Mouse (Mus musculus): ENCODE results near the gene Urad. TPM values are rescaled to one million over a fixed set of nuclear protein-coding genes. Genes with fewer than 3 reads are reported as not detected.

Gene Urad
- polyA plus RNA-seq, 1 experiment from 2014 or later = not detected

DNA sequence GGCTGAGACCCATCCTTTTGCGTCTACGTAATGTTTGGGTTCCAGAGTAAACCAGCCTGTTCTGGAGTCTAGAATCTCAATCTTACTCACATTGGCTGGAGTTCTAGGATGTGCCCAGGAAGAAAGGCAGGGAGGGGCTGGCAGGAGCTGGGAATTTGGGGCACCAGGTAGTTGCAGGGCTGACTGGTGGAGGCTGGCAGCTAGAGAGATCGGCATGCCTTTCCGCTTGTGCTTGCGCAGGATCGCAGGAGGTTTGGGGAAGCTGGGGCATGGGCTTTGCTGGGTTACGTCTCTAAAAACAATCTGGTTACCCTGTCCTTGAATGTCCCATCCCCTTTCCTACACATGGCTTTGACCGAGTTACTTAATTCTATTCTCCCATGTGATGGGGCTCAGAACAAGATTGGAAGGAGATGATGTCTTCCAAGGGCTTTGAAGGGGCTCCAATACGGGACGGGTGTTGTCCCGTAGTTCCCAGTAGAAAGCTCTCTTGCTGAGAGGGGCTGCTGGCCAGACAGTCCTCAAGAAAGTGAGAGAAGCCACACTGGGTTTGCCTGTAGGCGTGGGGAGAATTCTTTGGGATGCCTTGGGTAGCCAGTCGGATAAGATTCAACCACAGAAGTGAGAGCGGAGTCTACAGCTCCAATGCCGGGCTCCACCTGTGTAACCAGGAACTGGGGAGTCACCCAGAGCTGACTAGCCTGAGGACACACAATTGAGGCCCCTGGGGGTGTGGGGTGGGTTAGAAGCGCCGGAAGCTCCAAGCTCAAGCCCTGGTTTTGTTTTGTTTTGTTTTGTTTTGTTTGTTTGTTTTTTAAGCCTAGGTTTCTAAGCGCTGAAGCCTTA lies 45.3 kb downstream of the Urad start:
- Histone ChIP-seq H3K4me2 (ENCODE audit: low read length) (no peak overlapping the region), H3K27ac (ENCODE audit: low read length) (no peak overlapping the region), H3K27me3 (ENCODE audit: control insufficient read depth, insufficient read depth, low read depth, low read length) (peaks cover 77% of the 10 kb centered on the region), H3K36me3 (ENCODE audit: control insufficient read depth, insufficient read depth, low read length) (no peaks in the 10 kb centered on the region), H3K9me3 (replicated peaks; ENCODE audit: control insufficient read depth, low read length, poor library complexity, severe bottlenecking) (no peaks in the 10 kb centered on the region), H3K9ac (ENCODE audit: low read depth, low read length) (no peak overlapping the region), H3K4me3 (ENCODE audit: low read depth, low read length) (no peak overlapping the region), H3K4me1 (ENCODE audit: control insufficient read depth, insufficient read depth, low read length) (no peaks in the 10 kb centered on the region)
- ATAC-seq = no peak
- WGBS = 3% methylated on average over 18 of the region's 18 CpGs

DNA sequence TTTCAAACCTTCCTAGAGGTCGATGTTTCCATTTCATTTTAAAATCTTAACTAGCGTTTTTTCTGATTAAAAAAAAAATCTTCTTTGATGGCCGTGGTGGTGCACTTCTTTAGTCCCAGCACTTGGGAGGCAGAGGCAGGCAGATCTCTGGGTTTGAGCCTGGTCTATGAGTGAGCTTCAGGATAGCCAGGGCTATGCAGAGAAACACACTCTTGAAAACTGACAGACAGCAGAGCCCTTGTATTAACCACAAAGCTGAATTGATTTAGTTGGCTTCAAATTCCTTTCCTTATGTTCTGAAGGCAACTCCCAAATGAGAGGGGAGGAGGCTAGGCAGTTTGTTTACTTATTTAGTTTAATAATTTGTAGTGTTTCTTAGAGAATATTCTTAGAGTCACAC lies 46.5 kb downstream of the Urad start:
- ATAC-seq = no peak
- Histone ChIP-seq H3K36me3 (ENCODE audit: control insufficient read depth, insufficient read depth, low read length) (no peaks in the 10 kb centered on the region), H3K4me1 (ENCODE audit: control insufficient read depth, insufficient read depth, low read length) (no peaks in the 10 kb centered on the region), H3K27ac (ENCODE audit: low read length) (no peak overlapping the region), H3K27me3 (ENCODE audit: control insufficient read depth, insufficient read depth, low read depth, low read length) (peaks cover 81% of the 10 kb centered on the region), H3K9ac (ENCODE audit: low read depth, low read length) (no peak overlapping the region), H3K4me2 (ENCODE audit: low read length) (no peak overlapping the region), H3K4me3 (ENCODE audit: low read depth, low read length) (no peak overlapping the region), H3K9me3 (replicated peaks; ENCODE audit: control insufficient read depth, low read length, poor library complexity, severe bottlenecking) (no peaks in the 10 kb centered on the region)
- WGBS = 18% methylated on average over 3 of the region's 3 CpGs

DNA sequence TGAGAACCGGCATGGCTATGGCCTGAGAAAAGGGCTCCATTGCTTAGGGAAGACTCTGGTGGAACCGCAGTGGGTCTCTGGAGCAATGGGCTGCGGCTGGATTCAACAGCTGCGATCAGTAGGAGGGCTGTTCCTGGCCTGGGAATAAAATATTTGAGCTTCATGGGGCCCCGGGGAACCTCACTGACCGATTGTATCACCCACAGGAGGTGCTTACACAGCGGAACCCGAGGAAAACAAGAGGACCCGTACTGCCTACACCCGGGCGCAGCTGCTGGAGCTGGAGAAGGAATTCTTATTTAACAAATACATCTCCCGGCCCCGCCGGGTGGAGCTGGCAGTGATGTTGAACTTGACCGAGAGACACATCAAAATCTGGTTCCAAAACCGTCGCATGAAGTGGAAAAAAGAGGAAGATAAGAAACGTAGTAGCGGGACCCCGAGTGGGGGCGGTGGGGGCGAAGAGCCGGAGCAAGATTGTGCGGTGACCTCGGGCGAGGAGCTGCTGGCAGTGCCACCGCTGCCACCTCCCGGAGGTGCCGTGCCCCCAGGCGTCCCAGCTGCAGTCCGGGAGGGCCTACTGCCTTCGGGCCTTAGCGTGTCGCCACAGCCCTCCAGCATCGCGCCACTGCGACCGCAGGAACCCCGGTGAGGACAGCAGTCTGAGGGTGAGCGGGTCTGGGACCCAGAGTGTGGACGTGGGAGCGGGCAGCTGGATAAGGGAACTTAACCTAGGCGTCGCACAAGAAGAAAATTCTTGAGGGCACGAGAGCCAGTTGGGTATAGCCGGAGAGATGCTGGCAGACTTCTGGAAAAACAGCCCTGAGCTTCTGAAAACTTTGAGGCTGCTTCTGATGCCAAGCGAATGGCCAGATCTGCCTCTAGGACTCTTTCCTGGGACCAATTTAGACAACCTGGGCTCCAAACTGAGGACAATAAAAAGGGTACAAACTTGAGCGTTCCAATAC lies 47.8 kb downstream of the Urad start:
- Histone ChIP-seq H3K9ac (ENCODE audit: low read depth, low read length) (no peak overlapping the region), H3K27ac (ENCODE audit: low read length) (no peak overlapping the region), H3K4me3 (ENCODE audit: low read depth, low read length) (no peak overlapping the region), H3K4me1 (ENCODE audit: control insufficient read depth, insufficient read depth, low read length) (no peaks in the 10 kb centered on the region), H3K9me3 (replicated peaks; ENCODE audit: control insufficient read depth, low read length, poor library complexity, severe bottlenecking) (no peaks in the 10 kb centered on the region), H3K4me2 (ENCODE audit: low read length) (no peak overlapping the region), H3K36me3 (ENCODE audit: control insufficient read depth, insufficient read depth, low read length) (no peaks in the 10 kb centered on the region), H3K27me3 (ENCODE audit: control insufficient read depth, insufficient read depth, low read depth, low read length) (peaks cover 82% of the 10 kb centered on the region)
- 1% methylated on average over 48 of the region's 48 CpGs for WGBS
- ATAC-seq = no peak

DNA sequence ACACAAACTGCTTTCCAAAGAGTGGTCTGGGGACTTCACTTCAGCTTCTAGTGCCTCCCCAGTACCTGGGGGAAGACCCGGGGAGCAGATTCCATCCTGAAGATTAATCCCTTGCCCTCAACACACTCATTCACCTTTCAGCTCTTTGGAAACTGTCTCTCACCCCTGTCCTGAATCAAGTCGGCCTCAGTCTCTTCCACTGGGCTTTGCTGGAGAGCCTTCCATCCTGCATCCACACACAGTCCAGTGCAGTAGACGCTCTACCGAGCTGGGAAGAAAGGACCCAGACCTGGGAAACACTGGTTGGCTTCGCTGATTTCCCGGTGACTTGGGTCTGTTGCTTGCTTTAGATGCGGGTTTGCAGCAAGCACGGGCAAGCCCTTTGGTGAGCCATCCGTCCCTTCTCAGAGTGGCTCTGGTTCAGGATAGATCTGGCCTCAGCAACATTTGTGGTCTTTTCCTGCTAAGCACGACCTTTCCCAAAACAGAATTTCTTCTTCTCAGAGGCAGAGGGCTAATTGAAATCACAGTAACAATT lies 49.4 kb downstream of the Urad start:
- H3K9ac ChIP-seq (ENCODE audit: low read depth, low read length) = no peak overlapping the region
- H3K4me2 ChIP-seq (ENCODE audit: low read length) = no peak overlapping the region
- H3K27ac ChIP-seq (ENCODE audit: low read length) = no peak overlapping the region
- peaks cover 85% of the 10 kb centered on the region for H3K27me3 ChIP-seq (ENCODE audit: control insufficient read depth, insufficient read depth, low read depth, low read length)
- H3K4me3 ChIP-seq (ENCODE audit: low read depth, low read length) = no peak overlapping the region
- WGBS = under 1% methylated on average over 10 of the region's 10 CpGs
- no peak for ATAC-seq
- H3K4me1 ChIP-seq (ENCODE audit: control insufficient read depth, insufficient read depth, low read length) = no peaks in the 10 kb centered on the region
- H3K9me3 ChIP-seq (replicated peaks; ENCODE audit: control insufficient read depth, low read length, poor library complexity, severe bottlenecking) = no peaks in the 10 kb centered on the region
- H3K36me3 ChIP-seq (ENCODE audit: control insufficient read depth, insufficient read depth, low read length) = no peaks in the 10 kb centered on the region

DNA sequence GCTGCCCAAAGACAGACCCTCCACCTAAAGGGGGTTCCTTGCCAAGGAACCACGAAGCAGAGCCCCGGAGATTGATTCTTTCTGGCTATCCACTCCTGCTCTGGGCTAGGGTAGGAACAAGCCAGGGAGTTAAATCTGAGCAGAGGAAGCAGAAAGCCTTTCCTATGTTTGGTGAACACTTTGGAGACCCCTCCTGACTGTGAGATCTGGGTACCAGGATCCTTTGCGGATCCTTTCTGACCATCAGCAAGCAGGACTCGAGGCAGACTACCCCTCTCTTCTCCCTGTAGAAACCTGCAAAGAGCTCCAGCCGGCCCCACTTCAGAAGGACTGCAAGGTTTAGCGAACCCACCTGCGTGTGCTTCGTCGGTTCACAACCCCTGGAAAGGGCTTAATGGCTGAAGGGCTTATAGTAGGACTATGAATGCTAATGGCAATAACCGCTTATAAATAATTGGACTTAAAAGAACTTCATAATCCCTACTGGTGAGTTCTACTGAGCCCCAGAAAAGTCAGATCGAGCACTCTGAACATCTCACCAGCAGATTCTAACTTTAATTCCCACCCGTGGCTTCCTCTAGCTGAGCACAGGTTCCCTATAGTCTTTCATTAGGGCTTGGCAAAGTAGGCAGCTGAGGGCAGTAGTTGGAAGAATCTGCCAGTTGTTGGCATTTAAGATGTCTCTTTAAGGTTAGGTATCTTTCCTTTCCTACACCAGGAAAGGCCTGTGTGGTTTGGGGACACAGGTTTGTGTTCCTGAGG lies 50.0 kb downstream of the Urad start:
- H3K36me3 ChIP-seq (ENCODE audit: control insufficient read depth, insufficient read depth, low read length) = no peaks in the 10 kb centered on the region
- H3K4me1 ChIP-seq (ENCODE audit: control insufficient read depth, insufficient read depth, low read length) = no peaks in the 10 kb centered on the region
- H3K4me2 ChIP-seq (ENCODE audit: low read length) = no peak overlapping the region
- H3K4me3 ChIP-seq (ENCODE audit: low read depth, low read length) = no peak overlapping the region
- peaks cover 84% of the 10 kb centered on the region for H3K27me3 ChIP-seq (ENCODE audit: control insufficient read depth, insufficient read depth, low read depth, low read length)
- no peak overlapping the region for H3K27ac ChIP-seq (ENCODE audit: low read length)
- no peaks in the 10 kb centered on the region for H3K9me3 ChIP-seq (replicated peaks; ENCODE audit: control insufficient read depth, low read length, poor library complexity, severe bottlenecking)
- no peak for ATAC-seq
- H3K9ac ChIP-seq (ENCODE audit: low read depth, low read length) = no peak overlapping the region
- 3% methylated on average over 12 of the region's 12 CpGs for WGBS

DNA sequence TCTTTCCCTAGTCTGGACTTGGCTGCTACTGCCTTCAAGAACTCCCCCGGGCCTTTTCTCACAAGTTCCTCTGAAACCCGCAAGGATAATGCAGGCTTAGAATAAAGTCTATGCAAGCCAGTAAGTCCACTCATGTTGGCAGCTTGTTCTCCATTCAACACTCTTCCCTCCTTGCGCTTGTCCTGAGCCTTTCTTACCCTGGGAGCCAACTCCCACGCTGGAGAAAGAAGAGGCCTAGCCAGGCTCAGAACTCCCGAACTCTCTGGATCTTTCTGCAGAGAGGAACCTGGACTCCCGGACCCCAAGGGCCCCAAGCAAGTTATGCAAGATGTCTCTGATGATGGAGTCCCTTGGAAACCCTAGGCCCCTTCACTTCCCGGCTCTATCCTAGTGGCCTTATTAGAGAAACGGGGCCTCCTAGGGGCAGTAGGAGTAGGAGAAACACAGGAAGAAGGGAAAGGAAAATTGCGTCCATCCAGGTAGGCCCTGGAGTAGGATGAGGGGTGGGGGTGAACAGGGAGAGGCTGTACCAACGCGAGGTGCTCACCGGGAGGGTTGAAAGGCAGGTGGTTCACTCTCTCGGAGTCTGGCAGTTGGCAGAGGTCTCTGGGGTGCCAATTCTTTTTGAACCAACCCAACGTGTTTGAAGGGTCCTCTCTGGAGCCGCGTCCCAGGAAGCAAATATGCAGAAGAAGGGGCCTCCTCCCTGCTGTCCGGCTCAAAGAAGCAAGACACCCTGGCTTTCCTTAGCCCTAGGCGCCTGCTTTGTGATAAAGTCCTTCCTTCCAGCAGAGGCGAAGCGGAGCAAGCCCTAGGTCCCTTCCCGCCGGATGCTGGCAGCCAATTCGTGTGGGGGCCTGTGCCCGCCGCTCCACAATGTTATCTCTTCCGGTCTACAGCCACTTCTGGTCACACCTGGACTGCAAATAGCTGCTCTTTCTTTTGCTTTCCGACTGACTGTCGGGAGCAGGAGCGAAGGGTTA lies 51.3 kb downstream of the Urad start:
- Histone ChIP-seq H3K4me3 (ENCODE audit: low read depth, low read length) (no peak overlapping the region), H3K4me2 (ENCODE audit: low read length) (no peak overlapping the region), H3K9me3 (replicated peaks; ENCODE audit: control insufficient read depth, low read length, poor library complexity, severe bottlenecking) (no peaks in the 10 kb centered on the region), H3K9ac (ENCODE audit: low read depth, low read length) (no peak overlapping the region), H3K4me1 (ENCODE audit: control insufficient read depth, insufficient read depth, low read length) (no peaks in the 10 kb centered on the region), H3K27me3 (ENCODE audit: control insufficient read depth, insufficient read depth, low read depth, low read length) (peaks cover 84% of the 10 kb centered on the region), H3K36me3 (ENCODE audit: control insufficient read depth, insufficient read depth, low read length) (no peaks in the 10 kb centered on the region), H3K27ac (ENCODE audit: low read length) (no peak overlapping the region)
- WGBS = 2% methylated on average over 29 of the region's 29 CpGs
- ATAC-seq = no peak

DNA sequence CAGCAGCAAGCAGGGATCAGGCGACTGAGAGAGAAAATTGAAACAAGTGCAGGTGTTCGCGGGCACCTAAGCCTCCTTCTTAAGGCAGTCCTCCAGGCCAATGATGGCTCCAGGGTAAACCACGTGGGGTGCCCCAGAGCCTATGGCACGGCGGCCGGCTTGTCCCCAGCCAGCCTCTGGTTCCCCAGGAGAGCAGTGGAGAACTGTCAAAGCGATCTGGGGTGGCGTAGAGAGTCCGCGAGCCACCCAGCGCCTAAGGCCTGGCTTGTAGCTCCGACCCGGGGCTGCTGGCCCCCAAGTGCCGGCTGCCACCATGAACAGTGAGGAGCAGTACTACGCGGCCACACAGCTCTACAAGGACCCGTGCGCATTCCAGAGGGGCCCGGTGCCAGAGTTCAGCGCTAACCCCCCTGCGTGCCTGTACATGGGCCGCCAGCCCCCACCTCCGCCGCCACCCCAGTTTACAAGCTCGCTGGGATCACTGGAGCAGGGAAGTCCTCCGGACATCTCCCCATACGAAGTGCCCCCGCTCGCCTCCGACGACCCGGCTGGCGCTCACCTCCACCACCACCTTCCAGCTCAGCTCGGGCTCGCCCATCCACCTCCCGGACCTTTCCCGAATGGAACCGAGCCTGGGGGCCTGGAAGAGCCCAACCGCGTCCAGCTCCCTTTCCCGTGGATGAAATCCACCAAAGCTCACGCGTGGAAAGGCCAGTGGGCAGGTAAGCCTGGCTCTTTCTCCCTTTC lies 52.1 kb downstream of the Urad start, which contains the start of gene Pdx1:
TSS of gene Pdx1 (plus strand) at position 34 of the 747 bp plus-strand sequence.
- no peaks in the 10 kb centered on the region for H3K36me3 ChIP-seq (ENCODE audit: control insufficient read depth, insufficient read depth, low read length)
- no peak within 1 kb of the TSS for H3K4me2 ChIP-seq (ENCODE audit: low read length)
- H3K4me1 ChIP-seq (ENCODE audit: control insufficient read depth, insufficient read depth, low read length) = no peaks in the 10 kb centered on the region
- H3K4me3 ChIP-seq (ENCODE audit: low read depth, low read length) = no peak within 1 kb of the TSS
- ATAC-seq = no peak
- WGBS = under 1% methylated on average over 44 of the region's 44 CpGs
- H3K9me3 ChIP-seq (replicated peaks; ENCODE audit: control insufficient read depth, low read length, poor library complexity, severe bottlenecking) = no peaks in the 10 kb centered on the region
- H3K9ac ChIP-seq (ENCODE audit: low read depth, low read length) = no peak within 1 kb of the TSS
- H3K27me3 ChIP-seq (ENCODE audit: control insufficient read depth, insufficient read depth, low read depth, low read length) = peaks cover 85% of the 10 kb centered on the region
- no peak within 1 kb of the TSS for H3K27ac ChIP-seq (ENCODE audit: low read length)
